Mouse (Mus musculus) cerebellum, postnatal 25 days (tissue): ENCODE data around the gene Cntn4.

ENCODE experiments used
- DNase-seq, 2 experiments: peaks; one replicate each; pipeline ENCODE4 v3.0.0; 2021; ENCODE audit warnings: mixed read lengths in 2 of 2

Cntn4 gene

GRCm38 (mm10) chr6:106466267-106467029, 789.0 kb downstream of the Cntn4 start:
- DNase-seq, result no peak

GRCm38 (mm10) chr6:106471840-106472608, 794.6 kb downstream of the Cntn4 start:
- no peak for DNase-seq

GRCm38 (mm10) chr6:106473871-106474270, 796.4 kb downstream of the Cntn4 start:
- DNase-seq, result no peak

GRCm38 (mm10) chr6:106481533-106481932, 804.1 kb downstream of the Cntn4 start:
- no peak for DNase-seq

GRCm38 (mm10) chr6:106496303-106496702, 818.8 kb downstream of the Cntn4 start:
- no peak for DNase-seq

GRCm38 (mm10) chr6:106499166-106499565, 821.7 kb downstream of the Cntn4 start:
- peak in 1 of 2 experiments; percentile 16 for DNase-seq

GRCm38 (mm10) chr6:106503961-106504360, 826.5 kb downstream of the Cntn4 start:
- DNase-seq, result no peak

GRCm38 (mm10) chr6:106520367-106520766, 842.9 kb downstream of the Cntn4 start:
- no peak for DNase-seq

- DNase-seq, result no peak
Measured at GRCm38 (mm10) chr6:106543500-106543899, 866.0 kb downstream of the Cntn4 start.

GRCm38 (mm10) chr6:106561649-106562048, 884.2 kb downstream of the Cntn4 start:
- no peak for DNase-seq

GRCm38 (mm10) chr6:106565316-106565715, 887.9 kb downstream of the Cntn4 start:
- DNase-seq, result no peak

GRCm38 (mm10) chr6:106565769-106566459, 888.5 kb downstream of the Cntn4 start:
- no peak for DNase-seq

GRCm38 (mm10) chr6:106566929-106567621, 889.6 kb downstream of the Cntn4 start:
- DNase-seq, result peak in 1 of 2 experiments; percentile 49

- no peak for DNase-seq
Measured at GRCm38 (mm10) chr6:106580124-106580523, 902.7 kb downstream of the Cntn4 start.

- no peak for DNase-seq
Measured at GRCm38 (mm10) chr6:106593756-106594155, 916.3 kb downstream of the Cntn4 start.

- no peak for DNase-seq
Measured at GRCm38 (mm10) chr6:106617081-106617480, 939.6 kb downstream of the Cntn4 start.

GRCm38 (mm10) chr6:106621188-106621749, 943.8 kb downstream of the Cntn4 start:
- peak; percentile 16 to 19 for DNase-seq

GRCm38 (mm10) chr6:106643026-106643425, 965.6 kb downstream of the Cntn4 start:
- no peak for DNase-seq

- DNase-seq, result peak; percentile 63 to 78
Measured at GRCm38 (mm10) chr6:106645496-106646211, 968.2 kb downstream of the Cntn4 start.

GRCm38 (mm10) chr6:106646945-106647344, 969.5 kb downstream of the Cntn4 start:
- DNase-seq, result no peak

GRCm38 (mm10) chr6:106663780-106664651, 986.6 kb downstream of the Cntn4 start:
- DNase-seq, result peak; percentile 25 to 48
